Mouse (Mus musculus) heart, embryonic 15.5 days (tissue): ENCODE results near the gene Sdf4. TPM values are rescaled to one million over a fixed set of nuclear protein-coding genes. Genes with fewer than 3 reads are reported as not detected.

Source experiments
- ATAC-seq: fragments of 200-750 bp; cut with Nextera tagmentation; replicated peaks from 2 replicates; pipeline ENCODE4 v1.8.0; 2017; ENCODE audit warnings: low read depth, moderate TSS enrichment; ENCODE audit not compliant: insufficient number of reproducible peaks, insufficient read depth, low FRiP score
- H3K27ac ChIP-seq: fragments of 300-500 bp; sonication (generic); 2 replicates; pipeline ENCODE4 v1.5.1; 2015; ENCODE audit warnings: mild to moderate bottlenecking, inconsistent platforms
- H3K27me3 ChIP-seq: fragments of 300-500 bp; sonication (generic); 2 replicates; pipeline ENCODE4 v1.6.1; 2015; ENCODE audit warnings: inconsistent platforms
- H3K36me3 ChIP-seq: fragments of 300-500 bp; sonication (generic); 2 replicates; pipeline ENCODE4 v1.6.1; 2015; ENCODE audit warnings: mild to moderate bottlenecking, inconsistent platforms
- H3K4me1 ChIP-seq: fragments of 300-500 bp; sonication (generic); replicated peaks from 2 replicates; pipeline ENCODE4 v1.6.1; 2015; ENCODE audit warnings: inconsistent platforms
- H3K4me2 ChIP-seq: fragments of 300-500 bp; sonication (generic); 2 replicates; pipeline ENCODE4 v1.6.1; 2015; ENCODE audit warnings: inconsistent platforms, mild to moderate bottlenecking, moderate library complexity
- H3K4me3 ChIP-seq: fragments of 300-500 bp; sonication (generic); 2 replicates; pipeline ENCODE4 v1.5.1; 2015; ENCODE audit warnings: mild to moderate bottlenecking, inconsistent platforms
- H3K9ac ChIP-seq: fragments of 300-500 bp; sonication (generic); 2 replicates; pipeline ENCODE4 v1.6.1; 2015; ENCODE audit warnings: mild to moderate bottlenecking, inconsistent platforms
- H3K9me3 ChIP-seq: fragments of 300-500 bp; sonication (generic); replicated peaks from 2 replicates; pipeline ENCODE4 v1.6.1; 2016; ENCODE audit warnings: inconsistent platforms
- WGBS: fragments of 180-500 bp; shearing (Covaris S2); methylation state at CpG from one replicate; pipeline ENCODE4 v1.1.7; 2015; ENCODE audit warnings: mixed read lengths; 5-methylcytosine and 5-hydroxymethylcytosine counted together
- polyA plus RNA-seq: library from polyadenylated mRNA; unstranded; fragments of >200 nt; fragmentation: Nextera tagmentation; extraction: Ambion mirVana; gene quantifications from 2 replicates; pipeline ENCODE4 v1.2.1, GENCODE M21; 2015

The Sdf4 gene
- 105 and 127 TPM in 2 replicates for polyA plus RNA-seq

- Histone ChIP-seq H3K4me1 (peaks cover 24% of the 10 kb centered on the region), H3K27ac (peak within 1 kb of the TSS; percentile 98), H3K4me3 (peak within 1 kb of the TSS; percentile 70), H3K9me3 (no peaks in the 10 kb centered on the region), H3K4me2 (peak within 1 kb of the TSS; percentile 92), H3K27me3 (no peaks in the 10 kb centered on the region), H3K9ac (peak within 1 kb of the TSS; percentile 84), H3K36me3 (peaks cover 10% of the 10 kb centered on the region; the same call in 1 of the 2 replicates)
- under 1% methylated on average over 96 of the region's 99 CpGs for WGBS
- peak; percentile 88 for ATAC-seq
Measured at GRCm38 (mm10) chr4:155992241-155992905, at the start of gene Sdf4, which contains the start of gene B3galt6. Sdf4 (plus strand) TSS chr4:155992872. B3galt6 (minus strand) TSS chr4:155992649.

DNA sequence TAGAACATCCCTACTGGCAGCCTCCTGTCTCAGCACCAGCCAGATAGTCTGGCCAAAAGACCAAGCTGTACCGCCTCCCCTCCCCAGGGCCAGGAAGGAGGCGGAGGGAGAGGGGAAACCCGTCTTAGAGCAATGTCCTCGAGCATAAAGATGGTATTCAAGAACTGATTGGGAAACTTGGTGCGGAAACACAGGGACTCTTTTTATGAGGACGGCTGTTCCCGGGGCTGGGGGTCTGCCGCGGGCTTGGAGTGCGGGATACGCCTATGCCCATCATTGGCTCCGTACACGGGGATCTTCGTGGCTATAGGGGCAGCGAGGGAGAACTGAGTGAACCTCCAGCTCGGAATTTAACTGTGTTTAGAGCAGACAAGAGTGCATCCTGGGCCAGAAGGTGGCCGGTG, 49.6 kb upstream of the Sdf4 start:
- Histone ChIP-seq H3K4me2 (peak overlapping the region; percentile 97), H3K36me3 (peaks cover 9% of the 10 kb centered on the region; the same call in 1 of the 2 replicates), H3K9ac (peak overlapping the region; percentile 75), H3K4me3 (peak overlapping the region; percentile 97), H3K4me1 (peaks cover 21% of the 10 kb centered on the region), H3K9me3 (no peaks in the 10 kb centered on the region), H3K27me3 (no peaks in the 10 kb centered on the region), H3K27ac (peak overlapping the region; percentile 84)
- ATAC-seq, result peak; percentile 4; the same call in 1 of the 2 replicates
- WGBS, result under 1% methylated on average over 17 of the region's 17 CpGs

DNA sequence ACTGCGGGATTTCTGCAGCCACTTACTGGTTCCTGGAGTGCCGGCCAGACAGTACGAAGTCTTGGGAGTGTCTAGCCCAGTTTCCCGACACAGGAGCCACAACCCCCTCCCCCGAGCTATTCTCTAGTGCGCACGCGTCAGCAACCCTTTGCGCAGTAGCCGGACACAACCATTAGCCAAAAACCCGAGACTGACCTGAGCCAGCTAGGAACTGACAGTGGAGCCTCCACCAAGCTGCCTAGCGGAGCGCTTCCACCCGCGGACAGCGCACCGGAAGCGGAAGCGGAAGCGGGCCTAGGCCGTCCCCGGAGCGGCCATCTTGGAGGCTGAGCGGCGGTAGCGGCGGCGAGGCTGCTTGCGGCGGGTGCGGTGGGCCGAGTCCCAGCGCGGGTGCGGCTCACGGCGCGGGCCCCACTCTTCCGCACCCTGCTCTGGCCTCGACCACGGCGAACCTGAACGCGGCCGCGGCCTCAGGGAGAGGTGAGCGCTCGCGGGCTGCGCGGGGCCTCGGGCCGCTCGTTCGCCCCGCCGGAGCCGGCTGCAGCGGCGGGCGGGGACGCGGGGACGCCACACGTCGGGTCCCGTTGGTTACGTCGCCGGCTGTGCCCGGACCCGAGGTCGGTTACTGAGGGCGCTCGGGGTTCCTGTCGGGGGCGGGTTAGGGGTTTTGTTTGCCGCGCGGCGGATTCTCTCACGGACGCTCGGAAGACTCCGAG, 49.0 kb upstream of the Sdf4 start, which contains the start of gene Ube2j2:
TSS of gene Ube2j2 (plus strand) at position 298 of the 716 bp plus-strand sequence.
- peak within 1 kb of the TSS; percentile 84 for H3K27ac ChIP-seq
- H3K9me3 ChIP-seq, result no peaks in the 10 kb centered on the region
- peaks cover 15% of the 10 kb centered on the region for H3K36me3 ChIP-seq
- H3K9ac ChIP-seq, result peak within 1 kb of the TSS; percentile 95
- H3K27me3 ChIP-seq, result no peaks in the 10 kb centered on the region
- peak; percentile 96 for ATAC-seq
- peaks cover 21% of the 10 kb centered on the region for H3K4me1 ChIP-seq
- H3K4me2 ChIP-seq, result peak within 1 kb of the TSS; percentile 97
- H3K4me3 ChIP-seq, result peak within 1 kb of the TSS; percentile 97
- under 1% methylated on average over 85 of the region's 85 CpGs for WGBS

GRCm38 (mm10) chr4:155944271-155944670, 48.4 kb upstream of the Sdf4 start:
- Histone ChIP-seq H3K4me1 (peaks cover 21% of the 10 kb centered on the region), H3K27me3 (no peaks in the 10 kb centered on the region), H3K4me2 (peak overlapping the region; percentile 97), H3K36me3 (peaks cover 21% of the 10 kb centered on the region), H3K9me3 (no peaks in the 10 kb centered on the region), H3K27ac (peak overlapping the region; percentile 71), H3K9ac (peak overlapping the region; percentile 95), H3K4me3 (peak overlapping the region; percentile 97)
- no peak for ATAC-seq
- under 1% methylated on average over 17 of the region's 17 CpGs for WGBS

DNA sequence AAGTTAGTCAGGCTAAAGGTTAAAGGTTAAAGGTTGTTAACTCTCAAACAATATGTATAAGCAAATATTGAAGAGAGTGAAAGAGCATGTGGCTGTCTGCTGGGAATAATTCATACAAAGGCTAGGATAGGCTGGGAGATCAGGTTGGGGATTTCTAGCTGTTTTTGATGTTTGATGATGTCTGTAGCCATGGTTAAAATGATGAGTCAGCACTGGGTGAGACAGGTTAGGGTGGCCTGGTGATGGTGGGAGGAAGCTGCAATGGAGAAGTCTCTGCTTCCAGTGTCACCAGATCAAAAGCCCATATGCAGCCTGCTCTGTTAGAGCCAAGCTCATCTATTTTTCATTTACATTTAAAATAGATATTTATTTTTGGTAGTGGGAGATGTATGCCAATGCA, 45.6 kb upstream of the Sdf4 start:
- no peak overlapping the region for H3K27ac ChIP-seq
- H3K27me3 ChIP-seq, result no peaks in the 10 kb centered on the region
- H3K4me3 ChIP-seq, result no peak overlapping the region
- H3K4me1 ChIP-seq, result peaks cover 21% of the 10 kb centered on the region
- no peaks in the 10 kb centered on the region for H3K9me3 ChIP-seq
- no peak overlapping the region for H3K9ac ChIP-seq
- H3K4me2 ChIP-seq, result no peak overlapping the region
- H3K36me3 ChIP-seq, result peaks cover 49% of the 10 kb centered on the region
- no peak for ATAC-seq

- no peaks in the 10 kb centered on the region for H3K4me1 ChIP-seq
- H3K9me3 ChIP-seq, result no peaks in the 10 kb centered on the region
- H3K27ac ChIP-seq, result no peak overlapping the region
- H3K27me3 ChIP-seq, result no peaks in the 10 kb centered on the region
- WGBS, result 92% methylated on average over 6 of the region's 6 CpGs
- no peak overlapping the region for H3K4me2 ChIP-seq
- peaks cover 53% of the 10 kb centered on the region for H3K36me3 ChIP-seq
- H3K9ac ChIP-seq, result no peak overlapping the region
- no peak for ATAC-seq
- no peak overlapping the region for H3K4me3 ChIP-seq
Measured at GRCm38 (mm10) chr4:155955491-155955890, 37.2 kb upstream of the Sdf4 start.

DNA sequence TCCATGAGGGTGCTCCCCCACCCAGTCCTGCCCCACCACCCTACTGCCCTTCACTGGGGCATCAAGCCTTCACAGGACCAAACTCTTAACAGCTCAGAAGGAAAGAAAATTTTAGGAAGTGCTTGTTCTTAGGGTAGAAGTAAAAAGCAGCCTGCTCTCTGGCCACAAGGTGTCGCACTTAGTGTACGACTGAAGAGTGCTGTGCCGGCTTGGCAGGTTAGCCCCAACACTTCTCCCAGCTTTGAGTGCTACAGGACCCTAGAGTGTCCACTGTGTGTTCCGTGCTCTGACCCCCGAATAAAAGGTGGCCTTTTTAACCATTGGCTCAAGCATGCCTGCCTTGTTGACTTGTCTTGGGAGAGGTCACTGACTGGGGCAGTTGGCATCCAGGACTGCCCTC, 33.4 kb upstream of the Sdf4 start:
- no peaks in the 10 kb centered on the region for H3K27me3 ChIP-seq
- H3K4me2 ChIP-seq, result no peak overlapping the region
- ATAC-seq, result no peak
- H3K36me3 ChIP-seq, result peaks cover 31% of the 10 kb centered on the region; the same call in 1 of the 2 replicates
- H3K4me3 ChIP-seq, result no peak overlapping the region
- H3K9me3 ChIP-seq, result no peaks in the 10 kb centered on the region
- 6% methylated on average over 5 of the region's 5 CpGs for WGBS
- no peak overlapping the region for H3K27ac ChIP-seq
- peaks cover 19% of the 10 kb centered on the region for H3K4me1 ChIP-seq
- H3K9ac ChIP-seq, result no peak overlapping the region

- Histone ChIP-seq H3K9me3 (no peaks in the 10 kb centered on the region), H3K27me3 (no peaks in the 10 kb centered on the region), H3K4me3 (peak within 1 kb of the TSS; percentile 66), H3K9ac (peak within 1 kb of the TSS; percentile 81), H3K36me3 (peaks cover 27% of the 10 kb centered on the region; the same call in 1 of the 2 replicates), H3K4me1 (peaks cover 19% of the 10 kb centered on the region), H3K27ac (peak within 1 kb of the TSS; percentile 67), H3K4me2 (peak within 1 kb of the TSS; percentile 99)
- ATAC-seq, result peak; percentile 82
- 1% methylated on average over 38 of the region's 42 CpGs for WGBS
Measured at GRCm38 (mm10) chr4:155962167-155962971, 30.3 kb upstream of the Sdf4 start, which contains the start of gene C1qtnf12. C1qtnf12 (plus strand) TSS chr4:155962318.

DNA sequence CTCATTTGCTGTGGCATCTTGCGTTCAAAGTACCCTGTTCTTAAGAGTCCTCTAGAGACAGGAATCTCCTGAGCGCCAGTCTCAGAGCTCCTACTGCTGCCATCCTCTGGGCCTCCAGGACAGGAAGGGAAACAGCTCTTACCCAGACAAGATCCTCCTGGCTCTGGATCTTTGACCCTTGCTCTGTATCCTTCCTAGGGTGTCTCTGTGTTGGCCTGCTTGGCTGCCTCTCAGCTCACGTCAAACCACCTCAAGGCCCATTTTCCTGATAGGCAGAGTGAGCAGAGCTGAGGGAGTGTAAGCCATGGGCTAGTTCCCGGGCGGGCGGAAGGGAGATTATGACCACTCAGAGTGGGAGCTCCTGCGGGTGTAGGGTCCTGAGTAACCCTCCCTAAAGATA, 29.6 kb upstream of the Sdf4 start:
- Histone ChIP-seq H3K4me1 (peaks cover 19% of the 10 kb centered on the region), H3K27me3 (no peaks in the 10 kb centered on the region), H3K4me2 (peak overlapping the region; percentile 99), H3K4me3 (peak overlapping the region; percentile 66), H3K36me3 (peaks cover 20% of the 10 kb centered on the region; the same call in 1 of the 2 replicates), H3K9me3 (no peaks in the 10 kb centered on the region), H3K9ac (peak overlapping the region; percentile 81; the same call in 1 of the 2 replicates), H3K27ac (no peak overlapping the region)
- WGBS, result 54% methylated on average over 7 of the region's 7 CpGs
- no peak for ATAC-seq

GRCm38 (mm10) chr4:155964396-155964795, 28.3 kb upstream of the Sdf4 start:
- no peak overlapping the region for H3K4me2 ChIP-seq
- H3K9me3 ChIP-seq, result no peaks in the 10 kb centered on the region
- WGBS, result 89% methylated on average over 11 of the region's 11 CpGs
- peaks cover 19% of the 10 kb centered on the region for H3K4me1 ChIP-seq
- H3K36me3 ChIP-seq, result peaks cover 16% of the 10 kb centered on the region; the same call in 1 of the 2 replicates
- no peak overlapping the region for H3K27ac ChIP-seq
- no peak for ATAC-seq
- H3K4me3 ChIP-seq, result no peak overlapping the region
- H3K9ac ChIP-seq, result no peak overlapping the region
- H3K27me3 ChIP-seq, result no peaks in the 10 kb centered on the region
